Mouse (Mus musculus) myocyte (in vitro differentiated cells): ENCODE results near the gene D17H6S53E. TPM values are rescaled to one million over a fixed set of nuclear protein-coding genes. Genes with fewer than 3 reads are reported as not detected.

Experiments used
- H3K27me3 ChIP-seq: one replicate; pipeline ENCODE4 v1.6.1; 2011; ENCODE audit not compliant: control insufficient read depth, insufficient read depth, insufficient read length
- H3K36me3 ChIP-seq: one replicate; pipeline ENCODE4 v1.6.1; 2011; ENCODE audit not compliant: control insufficient read depth, insufficient read depth
- H3K4me2 ChIP-seq: one replicate; pipeline ENCODE4 v1.6.1; 2011; ENCODE audit warnings: low read depth, control low read depth
- H3K4me3 ChIP-seq: one replicate; pipeline ENCODE4 v1.5.1; 2011; ENCODE audit warnings: mild to moderate bottlenecking, control low read depth, moderate library complexity
- H3K79me2 ChIP-seq: one replicate; pipeline ENCODE4 v1.6.1; 2011; ENCODE audit not compliant: control insufficient read depth, insufficient read depth
- H3ac ChIP-seq: one replicate; pipeline ENCODE4 v1.6.1; 2011; ENCODE audit not compliant: control insufficient read depth, insufficient read length
- CEBPB ChIP-seq: IDR thresholded peaks from 2 replicates; pipeline ENCODE4 v1.6.1; 2011; ENCODE audit warnings: mild to moderate bottlenecking, moderate library complexity; ENCODE audit not compliant: poor library complexity, insufficient read depth, severe bottlenecking
- E2F4 ChIP-seq: IDR thresholded peaks from one replicate; pipeline ENCODE4 v1.6.1; 2011; ENCODE audit warnings: mild to moderate bottlenecking, control low read depth, moderate library complexity; ENCODE audit not compliant: insufficient read depth
- MAX ChIP-seq: IDR thresholded peaks from one replicate; pipeline ENCODE4 v1.6.1; 2011; ENCODE audit warnings: low read depth, mild to moderate bottlenecking, control low read depth
- MYOD1 ChIP-seq, 3 experiments: IDR thresholded peaks; one replicate each; pipeline ENCODE4 v1.6.1; 2011; ENCODE audit warnings: control low read depth in 2 of 3, low read depth in 2 of 3, mild to moderate bottlenecking in 2 of 3, moderate library complexity in 1 of 3; ENCODE audit not compliant: insufficient read length in 2 of 3, control insufficient read depth in 1 of 3
- MYOG ChIP-seq, 3 experiments: IDR thresholded peaks; one replicate each; pipeline ENCODE4 v1.6.1; 2011; ENCODE audit warnings: control low read depth in 2 of 3, low read depth in 2 of 3, mild to moderate bottlenecking in 2 of 3; ENCODE audit not compliant: insufficient read length in 2 of 3, control insufficient read depth in 1 of 3, insufficient read depth in 1 of 3
- POLR2A ChIP-seq: IDR thresholded peaks from one replicate; pipeline ENCODE4 v1.6.1; 2011; ENCODE audit warnings: low read depth, mild to moderate bottlenecking, control low read depth, moderate library complexity; ENCODE audit not compliant: insufficient read length
- POLR2AphosphoS2 ChIP-seq: IDR thresholded peaks from one replicate; pipeline ENCODE4 v1.6.1; 2011; ENCODE audit warnings: low read depth, control low read depth; ENCODE audit not compliant: insufficient read length
- REST ChIP-seq: IDR thresholded peaks from one replicate; pipeline ENCODE4 v1.6.1; 2011; ENCODE audit warnings: mild to moderate bottlenecking, control low read depth, moderate library complexity; ENCODE audit not compliant: insufficient read depth, insufficient read length
- SRF ChIP-seq: IDR thresholded peaks from one replicate; pipeline ENCODE4 v1.6.1; 2011; ENCODE audit warnings: low read depth; ENCODE audit not compliant: control insufficient read depth, insufficient read length
- TCF12 ChIP-seq: IDR thresholded peaks from one replicate; pipeline ENCODE4 v1.6.1; 2011; ENCODE audit warnings: mild to moderate bottlenecking, control low read depth; ENCODE audit not compliant: poor library complexity, insufficient read depth, severe bottlenecking
- TCF3 ChIP-seq: IDR thresholded peaks from one replicate; pipeline ENCODE4 v1.6.1; 2011; ENCODE audit warnings: low read depth, control low read depth; ENCODE audit not compliant: insufficient read length
- USF1 ChIP-seq: IDR thresholded peaks from one replicate; pipeline ENCODE4 v1.6.1; 2011; ENCODE audit warnings: low read depth, mild to moderate bottlenecking, control low read depth, moderate library complexity
- polyA plus RNA-seq: library from polyadenylated mRNA; unstranded; fragments of >200 nt; fragmentation: generic; extraction: Trizol; gene quantifications from one replicate; pipeline ENCODE4 v1.2.1, GENCODE M21; 2012; ENCODE audit warnings: missing spikeins

Gene D17H6S53E
- polyA plus RNA-seq, 1 experiment, result 12.8 TPM

GRCm38 (mm10) chr17:35162730-35163129, 36.6 kb downstream of the D17H6S53E start:
- H3ac ChIP-seq, result no peak overlapping the region
- no peaks in the 10 kb centered on the region for H3K27me3 ChIP-seq
- H3K4me3 ChIP-seq, result peak overlapping the region; percentile 83
- H3K4me2 ChIP-seq, result peak overlapping the region; percentile 93
- peaks cover 31% of the 10 kb centered on the region for H3K36me3 ChIP-seq
- H3K79me2 ChIP-seq, result peaks cover 62% of the 10 kb centered on the region
- TF ChIP-seq E2F4 (no peak), MAX (no peak), MYOD1 (IDR thresholded peaks at IDR 0.05; ENCODE audit: control insufficient read depth in 1 of 3, insufficient read length in 2 of 3, low read depth in 2 of 3) (no peak), SRF (no peak), REST (no peak), TCF12 (no peak), CEBPB (no peak), MYOG (IDR thresholded peaks at IDR 0.05; ENCODE audit: control insufficient read depth in 1 of 3, insufficient read depth in 1 of 3, insufficient read length in 2 of 3, low read depth in 2 of 3) (no peak), POLR2A (no peak), USF1 (no peak), POLR2AphosphoS2 (no peak), TCF3 (no peak)

GRCm38 (mm10) chr17:35163326-35164081, 37.3 kb downstream of the D17H6S53E start:
- peaks cover 61% of the 10 kb centered on the region for H3K79me2 ChIP-seq
- peak overlapping the region; percentile 93 for H3K4me2 ChIP-seq
- peaks cover 24% of the 10 kb centered on the region for H3K36me3 ChIP-seq
- H3K27me3 ChIP-seq, result no peaks in the 10 kb centered on the region
- H3ac ChIP-seq, result peak overlapping the region; percentile 55
- TF ChIP-seq POLR2AphosphoS2, result no peak
- TF ChIP-seq E2F4, result no peak
- no peak for TF ChIP-seq POLR2A
- TF ChIP-seq CEBPB, result no peak
- TF ChIP-seq TCF3, result no peak
- no peak for TF ChIP-seq MYOG (IDR thresholded peaks at IDR 0.05; ENCODE audit: control insufficient read depth in 1 of 3, insufficient read depth in 1 of 3, insufficient read length in 2 of 3, low read depth in 2 of 3)
- no peak for TF ChIP-seq MAX
- TF ChIP-seq MYOD1 (IDR thresholded peaks at IDR 0.05; ENCODE audit: control insufficient read depth in 1 of 3, insufficient read length in 2 of 3, low read depth in 2 of 3), result no peak
- TF ChIP-seq SRF, result no peak
- TF ChIP-seq TCF12, result no peak
- no peak for TF ChIP-seq REST
- peak overlapping the region; percentile 83 for H3K4me3 ChIP-seq

GRCm38 (mm10) chr17:35164218-35164567, 38.0 kb downstream of the D17H6S53E start:
- Histone ChIP-seq H3K27me3 (no peaks in the 10 kb centered on the region), H3ac (peak overlapping the region; percentile 55), H3K4me3 (peak overlapping the region; percentile 83), H3K36me3 (peaks cover 24% of the 10 kb centered on the region), H3K79me2 (peaks cover 58% of the 10 kb centered on the region), H3K4me2 (peak overlapping the region; percentile 93)
- TF ChIP-seq TCF12 (no peak), SRF (no peak), POLR2A (no peak), MYOG (IDR thresholded peaks at IDR 0.05; ENCODE audit: control insufficient read depth in 1 of 3, insufficient read depth in 1 of 3, insufficient read length in 2 of 3, low read depth in 2 of 3) (no peak), POLR2AphosphoS2 (no peak), REST (no peak), MYOD1 (IDR thresholded peaks at IDR 0.05; ENCODE audit: control insufficient read depth in 1 of 3, insufficient read length in 2 of 3, low read depth in 2 of 3) (no peak), USF1 (no peak), E2F4 (no peak), CEBPB (no peak), TCF3 (no peak), MAX (no peak)

- Histone ChIP-seq H3ac (peak within 1 kb of the TSS; percentile 55), H3K27me3 (no peaks in the 10 kb centered on the region), H3K4me3 (peak within 1 kb of the TSS; percentile 83), H3K79me2 (peaks cover 53% of the 10 kb centered on the region), H3K36me3 (peaks cover 22% of the 10 kb centered on the region), H3K4me2 (peak within 1 kb of the TSS; percentile 96)
- TF ChIP-seq MYOG (IDR thresholded peaks at IDR 0.05; ENCODE audit: control insufficient read depth in 1 of 3, insufficient read depth in 1 of 3, insufficient read length in 2 of 3, low read depth in 2 of 3) (no peak), TCF3 (no peak), MYOD1 (IDR thresholded peaks at IDR 0.05; ENCODE audit: control insufficient read depth in 1 of 3, insufficient read length in 2 of 3, low read depth in 2 of 3) (peak in 1 of 3 experiments; percentile 7), POLR2A (peak; percentile 77), SRF (no peak), E2F4 (no peak), REST (no peak), POLR2AphosphoS2 (peak; percentile 85), TCF12 (no peak)
Measured at GRCm38 (mm10) chr17:35164568-35165450, 38.6 kb downstream of the D17H6S53E start, which contains the start of gene Prrc2a. Gene Prrc2a (minus strand): TSS chr17:35164897.
